Mouse (Mus musculus): ENCODE measurements around the gene Hsf3.
"Not testable (repeated sequence)": the region's sequence is repeated elsewhere in the genome, so short reads cannot be mapped to it uniquely, and the experiment has no call there.

Gene Hsf3

DNA sequence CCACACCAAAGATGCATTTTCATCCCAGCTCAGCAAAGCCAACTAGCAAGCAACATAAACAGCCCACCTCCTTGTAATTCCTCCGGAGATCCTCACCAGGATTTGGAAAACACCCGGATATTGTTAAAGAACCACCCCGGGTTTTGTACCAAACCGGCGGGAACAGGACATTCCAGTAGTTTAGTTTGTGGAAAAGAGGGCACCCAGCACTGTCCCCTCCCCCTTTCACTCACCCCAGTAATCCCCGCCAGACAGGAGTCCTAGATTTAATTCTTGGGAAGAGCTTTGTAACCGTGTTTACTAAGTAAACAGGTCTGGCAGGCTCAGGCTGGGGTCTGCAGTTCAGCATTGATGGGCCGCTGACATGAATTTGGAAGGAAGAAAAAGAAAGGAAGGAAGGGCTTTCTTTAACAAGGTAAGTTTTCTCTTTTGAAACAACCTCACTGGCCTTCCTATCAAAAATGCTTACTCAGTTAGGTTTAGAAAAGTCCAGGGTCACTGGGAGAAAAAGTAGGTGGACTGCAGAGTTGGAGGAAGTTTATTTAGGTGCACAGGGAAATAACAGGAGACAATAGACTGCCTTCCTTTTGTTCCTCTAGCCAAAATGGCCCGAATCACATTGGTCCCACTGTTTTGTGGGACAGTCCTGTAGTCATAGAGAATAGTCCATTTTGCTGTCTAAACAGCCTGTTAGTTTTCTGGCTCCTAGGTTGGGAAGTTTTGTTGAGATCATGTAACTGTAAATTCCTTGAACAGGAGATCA is at the start of gene Hsf3:
Gene Hsf3, minus strand, starts transcription at position 94 of the 763 bp plus-strand sequence.
- DNase-seq = peak; percentile 8

DNA sequence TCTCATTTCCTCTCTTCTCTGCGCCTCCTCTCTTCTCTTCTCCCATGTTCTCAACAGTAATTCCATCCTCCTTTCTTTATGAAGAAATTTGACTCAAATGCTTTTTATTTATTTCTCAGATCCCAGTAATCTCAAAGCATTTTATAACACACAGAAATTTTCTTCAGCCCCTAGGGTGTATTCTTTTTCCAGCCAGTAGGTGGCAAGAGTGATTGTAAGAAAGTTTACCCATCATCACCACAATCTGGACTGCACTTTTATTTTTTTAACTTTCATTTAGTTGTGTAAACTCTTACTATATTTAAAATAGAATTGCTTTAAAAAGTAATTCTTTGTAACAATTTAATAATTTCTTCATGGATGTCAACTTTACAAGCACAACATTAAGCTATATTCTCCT is 45.5 kb upstream of the Hsf3 start:
- no peak for DNase-seq

DNA sequence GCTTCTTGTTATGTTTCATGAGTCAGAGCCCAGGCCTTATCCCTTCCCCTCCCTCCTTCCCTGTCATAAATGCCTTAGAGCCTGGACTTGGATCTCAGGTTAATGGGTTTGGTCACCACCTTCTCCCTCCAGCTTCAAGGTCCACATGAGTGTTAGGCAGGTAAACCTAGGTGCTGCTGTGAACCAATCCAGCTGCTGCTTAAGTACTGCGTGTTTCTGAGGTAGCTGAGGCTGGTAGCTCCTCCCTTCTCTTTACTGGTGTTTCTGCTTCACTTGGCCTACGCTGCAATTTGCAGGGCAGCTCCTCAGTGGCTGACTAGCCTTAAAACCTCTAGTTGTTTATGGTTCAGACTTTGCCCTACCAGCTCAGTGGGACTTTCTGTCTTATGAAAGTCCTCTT is 945 bp downstream of the Hsf3 start, which contains the start of gene Heph:
Gene Heph, plus strand, starts transcription at position 211 of the 400 bp plus-strand sequence.
- DNase-seq = no peak

DNA sequence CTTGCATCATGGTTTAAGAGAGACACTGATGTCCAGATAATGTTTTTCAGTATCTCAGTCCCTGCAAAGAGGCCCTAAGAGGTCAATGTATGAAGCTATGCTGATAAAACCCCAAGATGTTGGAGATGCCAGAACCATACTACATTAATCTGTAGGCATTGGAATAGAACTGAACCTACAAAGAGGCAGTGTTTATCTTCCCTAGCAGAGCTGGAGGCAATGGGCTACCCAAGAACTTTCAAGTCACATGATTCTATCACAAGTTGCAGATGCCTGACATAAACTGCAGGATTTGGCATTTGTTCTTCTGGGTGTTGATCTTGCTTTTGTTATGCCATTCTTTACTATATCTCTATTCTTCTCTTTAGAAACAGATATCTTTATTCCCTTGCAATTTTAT is 36.7 kb downstream of the Hsf3 start:
- DNase-seq = no peak

DNA sequence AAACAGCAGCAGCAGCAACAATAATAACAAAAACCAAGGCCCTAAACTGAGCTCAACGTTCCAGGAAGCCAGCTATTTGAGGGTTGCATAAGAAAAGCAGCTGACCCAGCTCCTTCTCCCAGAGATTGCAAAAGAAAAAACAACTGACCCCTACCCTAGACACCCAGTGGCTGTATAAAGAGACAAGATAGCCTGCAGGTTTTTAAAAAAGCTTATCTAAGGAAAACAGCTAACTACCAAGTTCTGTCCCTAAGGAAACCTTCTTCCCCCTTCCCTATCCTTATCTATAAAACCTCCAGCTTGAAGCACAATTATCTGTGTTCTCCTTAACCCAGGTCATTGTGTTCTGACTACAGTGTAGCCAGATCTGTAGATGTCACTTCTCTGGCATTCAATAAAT is 38.4 kb downstream of the Hsf3 start:
- no peak for DNase-seq

DNA sequence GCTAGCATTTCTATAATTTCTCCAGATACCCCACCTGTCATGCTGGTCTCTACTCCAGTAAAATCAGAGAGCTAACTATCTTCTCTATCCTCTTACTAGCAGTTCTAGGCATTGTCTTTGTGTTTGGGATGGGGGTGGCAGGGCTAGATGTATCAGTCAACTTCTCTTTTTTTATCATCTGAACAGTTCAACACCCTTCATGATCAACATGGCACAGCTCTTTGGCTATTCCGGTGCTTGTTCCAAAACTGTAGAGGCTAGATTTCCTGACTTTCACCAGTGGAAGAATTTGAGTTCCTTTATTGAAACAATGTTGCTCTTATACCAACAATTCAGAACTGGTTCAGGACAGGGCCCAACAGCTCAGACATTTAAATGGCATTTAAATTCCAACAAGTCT is 39.1 kb downstream of the Hsf3 start:
- DNase-seq = no peak

DNA sequence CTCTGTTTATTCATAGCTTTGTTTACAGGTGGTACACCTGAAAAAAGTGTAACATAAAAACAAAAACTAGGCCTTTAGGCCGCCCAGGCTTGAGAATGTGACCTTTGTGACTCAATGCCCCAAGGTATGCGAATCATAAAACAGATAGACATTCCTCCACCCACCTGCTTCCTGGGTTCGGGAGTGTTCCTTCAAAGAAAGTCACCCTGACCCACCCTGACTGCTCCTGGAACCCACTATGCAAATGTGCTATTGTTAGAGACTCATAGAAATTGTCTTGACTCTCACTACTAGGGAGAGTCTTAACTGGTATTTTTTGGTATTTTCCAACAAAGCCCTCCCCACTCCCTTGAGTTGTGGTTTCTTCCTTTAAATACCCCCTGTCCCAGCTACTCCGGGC is 40.7 kb downstream of the Hsf3 start:
- DNase-seq = not testable (repeated sequence)

DNA sequence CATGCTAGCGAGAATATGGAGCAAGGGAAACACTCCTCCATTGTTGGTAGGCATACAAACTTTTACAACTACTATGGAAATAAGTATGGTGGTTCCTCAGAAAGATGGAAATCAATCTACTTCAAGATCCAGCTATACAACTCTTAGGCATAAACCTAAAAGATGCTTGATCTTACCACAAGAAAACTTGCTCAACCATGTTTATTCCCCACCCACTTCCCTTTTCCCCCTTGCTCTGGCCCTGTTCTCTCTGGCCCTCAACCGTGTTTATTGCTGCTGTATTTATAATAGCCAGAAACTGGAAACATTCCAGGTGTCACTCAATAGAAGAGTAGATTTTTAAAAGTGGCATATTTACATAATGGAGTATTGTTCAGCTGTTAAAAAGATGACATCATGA is 117.0 kb downstream of the Hsf3 start:
- DNase-seq = no peak

DNA sequence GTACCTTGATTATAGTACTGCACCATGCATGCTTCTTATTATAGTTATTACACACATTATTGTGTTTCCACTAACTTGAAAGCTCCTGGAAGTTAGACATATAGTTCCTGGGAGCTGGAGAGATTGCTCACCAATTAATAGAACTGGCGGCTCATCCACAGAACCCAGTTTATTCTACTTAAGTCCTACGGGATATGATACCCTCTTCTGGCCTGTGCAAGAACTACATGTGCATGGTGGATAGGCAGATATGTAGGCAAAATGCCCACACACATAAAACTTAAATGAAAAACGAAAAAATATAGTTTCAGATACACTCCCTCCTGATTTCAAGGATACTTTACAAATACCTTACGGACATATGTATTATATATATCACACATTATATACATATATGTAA is 126.3 kb downstream of the Hsf3 start:
- peak; percentile 5 for DNase-seq

DNA sequence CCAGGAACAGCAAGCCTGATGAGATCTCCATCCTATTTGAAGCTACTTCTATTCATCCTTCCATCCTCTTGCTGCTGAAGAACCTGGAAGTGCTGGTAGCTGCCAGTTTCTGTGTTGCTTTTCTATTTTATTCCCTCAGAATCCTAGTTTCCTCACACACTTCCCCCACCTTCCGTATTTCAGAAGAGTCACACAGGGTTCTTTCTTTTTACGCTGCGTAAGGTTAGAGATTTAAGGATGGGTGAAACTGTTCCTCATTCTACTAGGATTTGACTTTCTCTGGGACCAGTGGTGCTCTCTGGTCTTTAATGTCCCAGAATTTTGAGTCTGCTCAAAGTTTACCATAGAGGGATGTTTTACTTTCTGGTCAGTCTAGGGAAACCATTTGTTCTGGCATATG is 162.8 kb downstream of the Hsf3 start, which contains the start of gene Vsig4:
Gene Vsig4, minus strand, starts transcription at position 101 of the 400 bp plus-strand sequence.
- DNase-seq = no peak

DNA sequence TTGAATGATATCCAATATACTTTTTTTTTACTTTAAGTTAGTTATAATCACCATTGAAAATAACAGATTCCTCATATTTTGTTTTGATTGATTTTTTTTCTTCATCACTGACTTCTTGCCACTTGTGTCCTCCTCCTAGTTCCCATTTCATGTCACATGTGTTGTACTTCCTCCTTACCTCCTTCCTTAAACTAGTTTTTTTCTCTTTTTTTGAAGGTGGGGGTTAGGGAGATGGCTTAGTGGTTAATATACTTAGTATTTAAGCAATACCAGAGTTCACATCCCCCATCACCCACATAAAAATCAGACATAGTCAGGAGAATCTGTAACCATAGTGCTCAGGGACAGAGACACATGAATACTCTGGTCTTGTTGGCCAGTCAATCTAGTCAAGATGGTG is 199.6 kb downstream of the Hsf3 start:
- no peak for DNase-seq

All from lung, postnatal 14 days (tissue).